Mouse (Mus musculus): ENCODE data around the gene Tspan12. TPM values are rescaled to one million over a fixed set of nuclear protein-coding genes. Genes with fewer than 3 reads are reported as not detected.
"Not testable (repeated sequence)": the region's sequence is repeated elsewhere in the genome, so short reads cannot be mapped to it uniquely, and the experiment has no call there.

The Tspan12 gene
- polyA plus RNA-seq, 1 experiment from 2014 or later = 55.1 TPM

DNA sequence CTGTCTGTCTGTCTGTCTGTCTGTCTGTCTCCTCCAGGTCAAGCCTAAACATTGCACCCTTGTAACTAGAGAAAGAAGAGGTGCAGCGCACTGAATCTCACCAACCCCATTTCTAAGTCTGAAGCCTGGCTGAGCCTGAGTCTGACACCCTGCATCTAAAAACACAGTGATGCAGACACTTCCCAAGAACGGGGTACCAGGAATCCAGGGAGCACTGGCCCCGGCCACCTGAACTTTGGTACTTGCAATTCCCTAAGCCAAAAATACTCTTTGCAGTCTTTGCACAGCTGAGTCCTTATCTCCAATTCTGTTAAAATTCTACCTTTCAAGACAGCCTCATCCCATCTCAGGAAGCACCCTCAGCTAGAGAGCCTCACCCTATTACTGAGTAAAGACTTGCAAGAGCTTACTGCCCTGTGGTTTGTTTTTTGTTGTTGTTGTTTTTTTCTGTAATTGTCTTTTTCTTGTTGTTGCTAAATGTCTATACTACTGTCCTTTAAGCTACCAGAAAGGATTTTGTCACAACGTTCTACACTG is 61.7 kb downstream of the Tspan12 start:
- Histone ChIP-seq H3K4me3 (no peak overlapping the region), H3K27ac (no peak overlapping the region), H3K27me3 (ENCODE audit: poor library complexity, severe bottlenecking) (peaks cover 41% of the 10 kb centered on the region), H3K9me3 (no peaks in the 10 kb centered on the region), H3K4me1 (peaks cover 11% of the 10 kb centered on the region), H3K36me3 (replicated peaks) (peaks cover 6% of the 10 kb centered on the region)
- no peak for DNase-seq (ENCODE audit: extremely low spot score, low spot score)
- WGBS = 91% methylated on average over 4 of the region's 4 CpGs

DNA sequence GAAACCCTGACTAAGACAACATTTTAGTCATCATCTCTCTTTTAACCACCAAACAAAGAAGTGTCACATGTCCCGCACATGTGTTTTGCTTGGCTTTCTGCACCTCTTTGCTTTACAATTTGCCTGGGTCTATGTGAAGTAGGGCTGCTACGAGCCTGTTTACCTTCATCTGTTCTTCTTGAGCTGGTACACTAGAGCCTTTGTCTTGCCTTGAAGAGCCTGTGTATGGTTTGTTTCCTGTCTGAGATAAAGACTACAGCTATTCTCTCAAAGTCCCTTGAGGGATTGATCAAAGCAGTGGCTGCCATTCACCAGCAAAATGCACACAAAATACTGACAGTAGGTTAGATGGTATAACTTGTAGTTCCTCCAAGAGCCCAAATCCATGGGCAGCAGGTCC is 62.3 kb downstream of the Tspan12 start:
- Histone ChIP-seq H3K4me3 (no peak overlapping the region), H3K9me3 (no peaks in the 10 kb centered on the region), H3K4me1 (peaks cover 11% of the 10 kb centered on the region), H3K27ac (no peak overlapping the region), H3K36me3 (replicated peaks) (peaks cover 6% of the 10 kb centered on the region), H3K27me3 (ENCODE audit: poor library complexity, severe bottlenecking) (peaks cover 47% of the 10 kb centered on the region)
- 78% methylated on average over 2 of the region's 2 CpGs for whole genome bisulfite sequencing
- DNase-seq (ENCODE audit: extremely low spot score, low spot score) = no peak

DNA sequence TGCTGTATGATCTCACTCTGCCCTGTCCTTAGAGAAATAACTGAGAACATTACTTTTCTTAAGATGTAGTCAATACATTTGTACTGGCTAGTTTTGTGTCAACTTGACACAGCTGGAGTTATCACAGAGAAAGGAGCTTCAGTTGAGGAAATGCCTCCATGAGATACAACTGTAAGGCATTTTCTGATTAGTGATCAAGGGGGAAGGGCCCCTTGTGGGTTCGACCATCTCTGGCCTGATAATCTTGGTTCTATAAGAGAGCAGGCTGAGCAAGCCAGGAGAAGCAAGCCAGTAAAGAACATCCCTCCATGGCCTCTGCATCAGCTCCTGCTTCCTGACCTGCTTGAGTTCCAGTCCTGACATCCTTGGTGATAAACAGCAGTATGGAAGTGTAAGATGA is 62.7 kb downstream of the Tspan12 start:
- DNase-seq (ENCODE audit: extremely low spot score, low spot score); H3K36me3 ChIP-seq (replicated peaks); H3K4me3 ChIP-seq; H3K27ac ChIP-seq; H3K9me3 ChIP-seq: not testable (repeated sequence)
- 80% methylated on average over 1 of the region's 1 CpGs for WGBS
- peaks cover 11% of the 10 kb centered on the region for H3K4me1 ChIP-seq
- peaks cover 51% of the 10 kb centered on the region for H3K27me3 ChIP-seq (ENCODE audit: poor library complexity, severe bottlenecking)

DNA sequence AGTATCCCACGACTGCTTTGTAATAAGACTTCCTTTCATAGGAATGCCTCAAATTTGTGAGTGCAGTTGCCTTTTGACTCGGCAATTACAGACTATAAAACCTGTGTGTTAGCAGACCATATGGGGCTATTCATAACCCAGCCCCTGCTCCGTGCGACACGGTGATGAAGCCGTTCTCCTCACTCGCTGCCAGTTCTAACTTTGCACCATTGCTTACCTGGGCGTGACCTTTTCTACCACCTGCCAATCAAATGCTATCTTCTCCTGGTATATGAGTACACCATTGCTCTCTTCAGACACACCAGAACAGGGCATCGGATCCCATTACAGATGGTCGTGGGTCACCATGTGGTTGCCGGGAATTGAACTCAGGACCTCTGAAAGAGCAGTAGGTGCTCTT is 64.6 kb downstream of the Tspan12 start:
- peak; percentile 15 for DNase-seq (ENCODE audit: extremely low spot score, low spot score)
- Histone ChIP-seq H3K4me1 (peaks cover 11% of the 10 kb centered on the region), H3K27me3 (ENCODE audit: poor library complexity, severe bottlenecking) (peaks cover 54% of the 10 kb centered on the region), H3K27ac (no peak overlapping the region), H3K36me3 (replicated peaks) (peaks cover 3% of the 10 kb centered on the region; the same call in 1 of the 2 replicates), H3K4me3 (no peak overlapping the region), H3K9me3 (no peaks in the 10 kb centered on the region)
- 53% methylated on average over 11 of the region's 11 CpGs for WGBS

DNA sequence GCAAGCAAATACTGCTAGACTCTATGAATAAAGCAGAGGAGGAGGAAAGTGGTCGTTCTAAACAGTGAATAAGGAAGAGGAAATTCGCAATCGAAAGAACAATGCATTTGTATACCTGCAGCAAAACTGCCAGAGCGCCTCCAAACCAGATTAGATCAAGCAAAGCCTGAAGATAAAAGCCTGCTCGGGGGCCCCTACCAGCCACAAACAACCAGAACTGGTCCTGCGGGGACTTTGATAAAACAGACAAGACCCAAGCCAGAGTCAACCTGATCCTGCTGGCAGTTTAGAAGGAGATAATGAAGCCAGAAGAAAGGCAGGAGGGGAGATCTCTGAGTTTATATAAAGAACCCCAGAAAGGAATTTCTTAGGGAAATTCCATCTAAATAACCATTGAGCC is 65.0 kb downstream of the Tspan12 start:
- 19% methylated on average over 6 of the region's 6 CpGs for WGBS
- H3K36me3 ChIP-seq (replicated peaks) = peaks cover 3% of the 10 kb centered on the region; the same call in 1 of the 2 replicates
- H3K4me3 ChIP-seq = no peak overlapping the region
- no peaks in the 10 kb centered on the region for H3K9me3 ChIP-seq
- DNase-seq (ENCODE audit: extremely low spot score, low spot score) = no peak
- peaks cover 11% of the 10 kb centered on the region for H3K4me1 ChIP-seq
- peaks cover 54% of the 10 kb centered on the region for H3K27me3 ChIP-seq (ENCODE audit: poor library complexity, severe bottlenecking)
- H3K27ac ChIP-seq = no peak overlapping the region

DNA sequence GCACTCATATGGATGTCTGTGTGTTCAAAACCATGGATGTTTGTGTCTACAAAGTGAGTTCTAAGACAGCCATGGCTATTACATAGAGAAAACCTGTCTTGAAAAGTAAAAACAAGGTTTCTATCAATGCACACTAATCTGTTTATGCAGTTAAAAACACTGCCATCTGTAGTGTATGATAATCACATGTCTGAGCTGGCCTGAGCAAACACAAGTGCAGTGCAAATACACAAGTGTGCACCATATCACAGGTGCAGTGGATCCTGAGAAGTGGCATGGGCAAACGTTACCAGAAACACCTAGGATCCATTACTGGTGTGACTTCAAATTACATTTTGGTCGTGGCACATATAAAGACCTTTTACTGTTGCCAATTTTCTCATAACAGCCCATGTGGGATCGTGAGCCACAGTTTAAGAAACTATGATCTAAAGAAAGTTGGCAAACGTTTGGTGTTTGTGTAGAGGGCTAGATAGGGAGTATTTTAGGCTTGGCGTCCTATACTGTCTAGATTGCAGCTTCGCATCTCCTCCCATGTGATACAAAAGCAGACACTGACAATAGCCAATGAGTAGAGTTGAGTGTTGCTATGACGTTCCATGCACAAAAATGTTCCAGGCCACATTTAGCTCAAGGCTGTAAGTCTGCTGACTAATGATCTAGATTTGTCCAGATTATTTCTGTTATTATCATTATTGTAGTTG is 78.0 kb downstream of the Tspan12 start:
- no peaks in the 10 kb centered on the region for H3K9me3 ChIP-seq
- no peaks in the 10 kb centered on the region for H3K27me3 ChIP-seq (ENCODE audit: poor library complexity, severe bottlenecking)
- H3K4me1 ChIP-seq = no peaks in the 10 kb centered on the region
- DNase-seq (ENCODE audit: extremely low spot score, low spot score) = no peak
- H3K27ac ChIP-seq = no peak overlapping the region
- 90% methylated on average over 7 of the region's 7 CpGs for WGBS
- H3K36me3 ChIP-seq (replicated peaks) = peaks cover 6% of the 10 kb centered on the region
- H3K4me3 ChIP-seq = no peak overlapping the region

DNA sequence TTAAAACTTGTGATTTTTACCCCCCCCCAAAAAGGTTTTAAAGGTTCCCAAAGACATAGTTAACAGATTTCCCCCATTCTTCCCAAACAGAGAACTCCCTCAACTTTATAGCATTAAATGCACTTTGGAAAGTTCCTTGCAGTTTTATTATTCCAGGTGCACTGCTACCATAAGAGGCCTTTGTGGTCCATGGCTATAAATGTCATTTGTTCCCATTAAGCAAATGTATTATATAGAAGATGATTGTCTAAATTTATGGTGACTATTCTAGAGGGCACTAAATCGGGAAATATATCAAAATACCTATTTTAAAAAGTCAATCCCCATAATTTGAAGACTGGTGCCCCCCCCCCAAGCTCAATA is 82.9 kb downstream of the Tspan12 start:
- WGBS = 88% methylated on average over 1 of the region's 1 CpGs
- Histone ChIP-seq H3K4me1 (no peaks in the 10 kb centered on the region), H3K36me3 (replicated peaks) (peaks cover 6% of the 10 kb centered on the region)

DNA sequence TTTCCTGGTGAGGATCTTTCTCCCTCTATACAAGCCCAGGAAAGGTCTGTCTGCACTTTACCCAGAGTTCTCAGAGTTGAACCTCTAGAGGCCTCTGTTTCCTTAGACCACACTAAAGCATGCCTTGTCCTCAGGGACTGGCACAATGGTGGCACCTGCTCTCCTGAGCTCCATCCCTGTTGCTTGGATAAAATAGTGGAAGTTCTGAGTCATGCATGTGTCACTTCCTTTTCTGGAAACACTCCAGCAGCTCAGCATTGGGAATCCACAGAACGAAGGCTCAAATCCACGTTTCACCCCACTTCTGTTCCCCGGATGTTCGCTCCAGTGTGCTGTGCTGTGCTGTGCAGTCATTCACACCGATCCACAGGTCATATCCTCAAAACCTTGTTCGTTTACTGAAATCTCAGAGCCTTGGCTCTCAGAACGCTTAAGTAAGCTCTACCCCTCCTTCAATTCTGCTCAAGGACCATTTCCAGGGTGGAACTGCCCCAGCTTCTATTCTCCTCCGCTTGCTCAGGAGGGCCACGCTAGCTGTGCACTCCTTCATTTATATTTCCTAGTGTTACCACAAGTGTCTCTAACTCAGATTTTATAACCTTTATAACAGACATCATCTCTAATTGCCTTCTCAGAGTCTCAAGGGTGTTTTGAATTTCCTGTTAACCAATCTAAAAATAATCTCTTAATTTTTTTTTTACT is 83.4 kb downstream of the Tspan12 start:
- H3K4me3 ChIP-seq = no peak overlapping the region
- H3K36me3 ChIP-seq (replicated peaks) = peaks cover 6% of the 10 kb centered on the region
- H3K27ac ChIP-seq = no peak overlapping the region
- no peaks in the 10 kb centered on the region for H3K9me3 ChIP-seq
- no peaks in the 10 kb centered on the region for H3K4me1 ChIP-seq
- H3K27me3 ChIP-seq (ENCODE audit: poor library complexity, severe bottlenecking) = no peaks in the 10 kb centered on the region
- 91% methylated on average over 9 of the region's 9 CpGs for WGBS
- no peak for DNase-seq (ENCODE audit: extremely low spot score, low spot score)

More for the DNA sequence above, 82.9 kb downstream of the Tspan12 start:
- H3K27me3 ChIP-seq (ENCODE audit: poor library complexity, severe bottlenecking) = no peaks in the 10 kb centered on the region
- H3K9me3 ChIP-seq = no peaks in the 10 kb centered on the region
- no peak overlapping the region for H3K4me3 ChIP-seq
- DNase-seq (ENCODE audit: extremely low spot score, low spot score) = no peak
- no peak overlapping the region for H3K27ac ChIP-seq

DNA sequence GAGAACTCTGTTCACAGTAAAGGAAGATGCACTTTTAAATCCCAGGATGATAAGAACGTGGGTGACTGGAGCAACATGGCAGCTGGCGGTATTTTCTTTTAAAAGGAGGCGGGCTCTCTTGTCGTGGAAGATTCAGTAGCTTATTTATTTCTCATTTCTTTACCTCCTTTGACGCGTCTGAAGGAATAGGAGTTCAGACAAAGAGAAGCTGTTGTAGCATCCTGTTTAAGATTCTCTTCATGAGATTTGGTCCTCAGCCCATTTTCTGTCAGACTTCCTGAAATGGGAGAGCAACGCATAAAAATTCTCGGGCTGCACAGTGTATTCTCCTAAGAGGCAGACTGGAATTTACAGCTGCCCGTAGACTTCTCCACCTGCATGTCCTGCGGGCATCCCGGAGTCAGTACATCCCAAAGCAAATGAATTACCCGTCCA is 84.5 kb downstream of the Tspan12 start:
- WGBS = 93% methylated on average over 12 of the region's 12 CpGs
- Histone ChIP-seq H3K4me1 (no peaks in the 10 kb centered on the region), H3K27ac (no peak overlapping the region), H3K36me3 (replicated peaks) (peaks cover 6% of the 10 kb centered on the region), H3K9me3 (no peaks in the 10 kb centered on the region), H3K27me3 (ENCODE audit: poor library complexity, severe bottlenecking) (no peaks in the 10 kb centered on the region), H3K4me3 (no peak overlapping the region)
- no peak for DNase-seq (ENCODE audit: extremely low spot score, low spot score)

DNA sequence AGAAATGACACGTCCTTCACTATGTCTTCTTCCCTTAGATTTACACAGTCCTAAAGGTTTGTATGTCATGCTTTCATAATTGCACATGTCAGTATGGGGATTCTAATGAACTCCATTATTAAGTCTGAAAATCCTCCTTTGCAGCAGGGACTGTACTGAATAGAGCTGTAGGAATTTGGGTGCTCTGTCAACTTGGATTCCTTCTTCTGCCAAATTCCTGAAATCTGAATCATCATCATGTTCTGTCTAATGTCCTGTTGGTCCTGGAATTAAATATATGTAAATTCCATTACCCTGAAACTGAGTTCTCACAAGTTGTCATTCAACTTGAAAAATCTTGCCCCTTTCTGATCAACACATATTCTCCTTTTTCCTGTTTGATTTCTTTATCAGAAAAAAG is 104.8 kb downstream of the Tspan12 start:
- H3K27ac ChIP-seq = no peak overlapping the region
- H3K9me3 ChIP-seq = no peaks in the 10 kb centered on the region
- no peak for DNase-seq (ENCODE audit: extremely low spot score, low spot score)
- no peaks in the 10 kb centered on the region for H3K36me3 ChIP-seq (replicated peaks)
- H3K4me3 ChIP-seq = no peak overlapping the region
- 80% methylated on average over 1 of the region's 1 CpGs for WGBS
- no peaks in the 10 kb centered on the region for H3K4me1 ChIP-seq
- H3K27me3 ChIP-seq (ENCODE audit: poor library complexity, severe bottlenecking) = no peaks in the 10 kb centered on the region

DNA sequence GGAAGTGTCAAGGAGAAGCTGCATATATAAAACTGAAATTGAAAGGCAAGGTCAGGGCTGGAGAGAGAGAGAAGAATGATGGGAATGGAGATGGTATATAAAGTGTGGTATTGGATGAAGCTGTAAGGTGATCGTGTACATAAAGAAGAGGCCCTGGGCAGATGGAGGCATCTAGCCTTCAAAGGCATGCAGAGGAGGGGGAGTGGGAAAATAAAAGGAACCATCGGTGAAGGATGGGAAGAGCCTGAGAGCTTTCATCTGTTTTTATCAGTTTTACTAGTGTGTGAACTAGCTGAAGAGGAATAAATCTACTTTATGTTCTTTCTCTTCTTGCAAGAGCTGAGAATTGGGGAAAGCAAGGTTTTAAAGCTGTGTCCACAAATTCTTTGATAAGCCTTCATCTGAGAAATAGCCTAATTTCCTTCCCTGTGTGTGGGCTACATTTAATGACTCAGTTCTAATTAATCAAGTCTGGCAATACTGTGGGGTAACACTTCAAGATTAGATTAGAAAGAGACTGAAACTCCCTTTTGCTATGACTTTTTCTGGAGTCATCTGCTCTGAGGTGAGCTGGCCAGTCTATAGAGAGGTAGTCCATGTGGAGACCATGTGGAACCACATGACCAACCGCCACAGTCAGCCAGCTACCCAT is 107.6 kb downstream of the Tspan12 start:
- Histone ChIP-seq H3K27me3 (ENCODE audit: poor library complexity, severe bottlenecking) (no peaks in the 10 kb centered on the region), H3K36me3 (replicated peaks) (no peaks in the 10 kb centered on the region), H3K27ac (no peak overlapping the region), H3K4me3 (no peak overlapping the region), H3K9me3 (no peaks in the 10 kb centered on the region), H3K4me1 (no peaks in the 10 kb centered on the region)
- DNase-seq (ENCODE audit: extremely low spot score, low spot score) = no peak
- WGBS = 87% methylated on average over 3 of the region's 3 CpGs

DNA sequence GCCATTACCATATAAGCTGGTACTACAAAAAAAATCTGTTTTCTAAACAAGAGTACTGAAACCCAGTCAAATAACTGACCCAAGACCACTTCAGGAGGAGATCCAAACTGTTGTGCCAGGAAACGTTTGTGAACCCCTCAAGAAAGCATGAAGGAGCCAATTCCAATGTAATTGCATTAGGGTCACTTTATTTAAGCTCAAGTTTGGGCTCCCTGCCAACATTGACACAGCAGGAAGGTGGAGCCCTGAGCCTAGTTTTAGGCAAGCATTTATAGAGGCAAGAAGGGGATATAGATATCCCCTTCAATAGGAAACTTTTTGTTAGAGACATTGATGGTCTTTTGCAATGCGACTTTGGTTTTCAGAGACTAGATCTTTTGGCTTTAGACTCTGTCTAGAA is 111.7 kb downstream of the Tspan12 start:
- Histone ChIP-seq H3K9me3 (no peaks in the 10 kb centered on the region), H3K4me3 (no peak overlapping the region), H3K4me1 (no peaks in the 10 kb centered on the region), H3K27ac (no peak overlapping the region), H3K27me3 (ENCODE audit: poor library complexity, severe bottlenecking) (no peaks in the 10 kb centered on the region), H3K36me3 (replicated peaks) (no peaks in the 10 kb centered on the region)
- no peak for DNase-seq (ENCODE audit: extremely low spot score, low spot score)
- WGBS = 70% methylated on average over 2 of the region's 2 CpGs

DNA sequence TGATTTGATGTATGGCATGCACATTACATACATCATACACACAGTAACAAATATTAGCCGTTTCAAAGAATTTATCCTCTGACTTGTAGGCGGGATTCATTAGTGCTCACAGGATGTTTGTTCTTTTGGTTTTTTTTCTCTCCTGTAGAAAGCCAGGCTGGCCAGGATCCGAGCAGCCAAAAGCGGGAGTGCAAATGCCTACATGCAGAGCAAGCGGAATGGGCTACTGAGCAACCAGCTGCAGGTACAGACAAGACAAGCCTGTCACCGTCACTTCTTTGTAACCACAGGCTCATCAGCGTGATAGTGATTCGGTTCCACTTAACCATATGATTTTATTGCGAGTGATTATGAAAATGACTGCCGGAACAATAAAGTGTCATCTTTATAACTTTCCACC is 130.1 kb downstream of the Tspan12 start:
- H3K27me3 ChIP-seq (ENCODE audit: poor library complexity, severe bottlenecking) = no peaks in the 10 kb centered on the region
- no peaks in the 10 kb centered on the region for H3K9me3 ChIP-seq
- no peak for DNase-seq (ENCODE audit: extremely low spot score, low spot score)
- H3K4me1 ChIP-seq = no peaks in the 10 kb centered on the region
- 91% methylated on average over 10 of the region's 10 CpGs for WGBS
- no peak overlapping the region for H3K4me3 ChIP-seq
- H3K27ac ChIP-seq = no peak overlapping the region
- H3K36me3 ChIP-seq (replicated peaks) = no peaks in the 10 kb centered on the region
